Mouse (Mus musculus): Measurements from ENCODE around the gene Irs1. TPM values are rescaled to one million over a fixed set of nuclear protein-coding genes. Genes with fewer than 3 reads are reported as not detected.

Gene Irs1
- total and polyA plus RNA-seq, 3 experiments, result 7.2 to 15.6 (median 9.6) TPM

GRCm38 (mm10) chr1:82289116-82289989 is 1.9 kb downstream of the Irs1 start:
- DNase-seq, result peak; percentile 3

DNA sequence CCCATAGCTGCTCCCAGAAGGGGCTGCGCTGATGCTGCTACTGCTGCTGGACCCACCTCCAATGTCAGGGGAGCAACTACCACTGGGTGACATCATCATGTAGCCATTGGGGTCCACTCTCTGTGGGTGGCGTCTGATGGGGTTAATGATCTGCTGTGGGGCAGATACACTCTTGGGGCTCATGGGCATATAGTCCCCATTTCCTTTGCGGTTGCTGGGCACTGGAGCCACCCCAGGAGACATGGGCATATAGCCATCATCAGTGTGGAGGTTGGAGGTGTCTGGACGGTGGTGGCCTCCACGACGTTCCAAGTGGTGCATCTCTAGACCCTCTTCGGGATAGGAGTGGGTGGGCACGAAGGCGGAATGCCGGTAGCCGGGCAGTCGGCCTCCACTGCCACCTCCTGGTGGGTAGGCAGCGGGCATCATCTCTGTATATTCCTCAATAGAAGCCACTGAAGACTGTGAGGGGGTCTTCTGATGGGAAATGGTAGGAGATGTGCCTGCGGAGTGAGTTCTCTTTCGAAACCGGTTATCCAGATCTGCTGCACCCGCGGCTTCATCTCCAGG is 2.7 kb downstream of the Irs1 start:
- DNase-seq, result peak; percentile 13

GRCm38 (mm10) chr1:82287776-82288325 is 3.4 kb downstream of the Irs1 start:
- DNase-seq, result peak; percentile 15

- peak; percentile 35 for DNase-seq
These were observed 4.0 kb downstream of the Irs1 start for GRCm38 (mm10) chr1:82287052-82287775.

GRCm38 (mm10) chr1:82286190-82287051 is 4.8 kb downstream of the Irs1 start:
- DNase-seq, result peak; percentile 41

- DNase-seq, result peak; percentile 19
These were observed 5.6 kb downstream of the Irs1 start for GRCm38 (mm10) chr1:82285461-82286189.

- DNase-seq, result peak; percentile 37
These were observed 6.8 kb downstream of the Irs1 start for GRCm38 (mm10) chr1:82284403-82284802.

- DNase-seq, result peak; percentile 64
These were observed 7.3 kb downstream of the Irs1 start for GRCm38 (mm10) chr1:82283901-82284301.

GRCm38 (mm10) chr1:82282992-82283611 is 8.1 kb downstream of the Irs1 start:
- peak; percentile 95 for DNase-seq

DNA sequence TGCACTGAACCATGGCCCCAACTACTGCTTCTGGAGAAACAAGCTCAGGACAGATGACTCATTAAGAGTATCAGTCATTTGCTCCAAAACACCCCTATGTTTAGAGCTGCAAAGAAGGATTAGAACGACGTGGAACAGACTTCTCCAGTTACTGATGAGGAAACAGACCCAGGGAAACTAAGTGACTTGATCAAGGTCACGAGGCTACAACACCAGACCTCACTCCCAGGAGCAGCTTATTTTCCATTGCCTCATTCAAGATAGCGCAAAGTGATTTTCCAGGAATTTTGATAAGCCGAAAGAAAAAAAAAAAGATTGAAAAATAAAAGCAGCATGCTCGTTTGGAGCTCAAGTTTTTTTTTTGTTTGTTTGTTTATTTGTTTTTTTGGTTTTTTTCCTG is 9.4 kb downstream of the Irs1 start:
- DNase-seq, result no peak

- no peak for DNase-seq
These were observed 11.4 kb downstream of the Irs1 start for GRCm38 (mm10) chr1:82279768-82280167.

GRCm38 (mm10) chr1:82274361-82274760 is 16.9 kb downstream of the Irs1 start:
- DNase-seq, result no peak

GRCm38 (mm10) chr1:82273529-82273928 is 17.7 kb downstream of the Irs1 start:
- peak; percentile 10 for DNase-seq

DNA sequence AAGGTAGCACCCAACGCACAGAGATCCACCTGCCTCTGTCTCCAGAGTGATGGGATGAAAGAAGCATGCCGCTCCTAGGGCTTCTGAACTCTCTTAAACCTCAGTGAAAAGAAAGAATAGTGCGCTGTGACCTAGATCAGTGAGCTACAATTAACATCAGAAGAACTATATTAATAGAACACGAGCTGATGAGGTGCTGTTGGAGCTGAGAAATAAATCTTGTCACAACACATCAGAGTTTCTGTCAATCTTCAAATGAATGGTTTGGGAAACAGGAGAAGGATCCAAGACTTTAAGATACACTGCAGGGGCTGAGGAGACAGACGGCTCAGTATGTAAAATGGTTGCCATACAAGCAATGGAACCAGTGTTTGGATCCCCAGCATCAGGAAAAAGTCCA is 19.0 kb downstream of the Irs1 start:
- no peak for DNase-seq

GRCm38 (mm10) chr1:82267547-82267946 is 23.7 kb downstream of the Irs1 start:
- no peak for DNase-seq

DNA sequence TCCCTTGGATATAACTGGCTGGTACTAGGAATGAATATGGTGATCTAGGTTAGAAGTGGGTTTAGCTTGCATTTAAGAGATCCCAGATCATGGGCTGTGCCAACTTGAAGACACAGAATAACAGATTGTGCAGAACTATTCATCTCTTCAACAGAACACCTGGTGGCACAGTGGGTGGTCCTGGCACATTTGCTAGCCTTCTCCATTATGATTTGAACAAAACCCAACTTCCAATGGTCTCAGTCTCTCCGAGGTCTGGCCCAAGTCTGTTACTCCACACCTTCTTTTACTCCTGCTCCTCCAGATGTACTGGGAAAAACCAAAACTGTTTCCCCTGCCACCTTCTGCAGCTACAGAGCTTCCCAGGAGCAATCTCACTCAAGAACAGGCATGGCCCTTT is 28.9 kb downstream of the Irs1 start:
- DNase-seq, result no peak

DNA sequence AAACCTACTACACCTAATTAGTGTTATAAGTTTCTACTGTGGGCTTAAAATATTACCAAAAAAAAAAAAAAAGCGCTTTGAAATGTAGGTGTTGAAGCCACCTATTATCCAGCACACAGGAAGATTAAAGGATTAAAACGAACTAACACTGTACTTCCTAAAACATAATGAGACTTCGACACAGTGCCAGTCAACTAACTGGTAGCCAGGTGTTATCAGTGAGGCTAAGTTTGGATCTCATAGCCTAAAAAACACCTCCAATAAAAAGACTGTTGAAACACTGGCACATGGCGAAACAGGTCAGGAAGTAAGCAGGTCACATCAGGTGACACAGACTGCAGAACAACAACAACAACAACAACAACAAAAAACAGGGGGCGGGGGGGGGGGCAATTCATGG is 29.6 kb downstream of the Irs1 start:
- DNase-seq, result no peak

GRCm38 (mm10) chr1:82261053-82261618 is 30.1 kb downstream of the Irs1 start:
- no peak for DNase-seq

DNA sequence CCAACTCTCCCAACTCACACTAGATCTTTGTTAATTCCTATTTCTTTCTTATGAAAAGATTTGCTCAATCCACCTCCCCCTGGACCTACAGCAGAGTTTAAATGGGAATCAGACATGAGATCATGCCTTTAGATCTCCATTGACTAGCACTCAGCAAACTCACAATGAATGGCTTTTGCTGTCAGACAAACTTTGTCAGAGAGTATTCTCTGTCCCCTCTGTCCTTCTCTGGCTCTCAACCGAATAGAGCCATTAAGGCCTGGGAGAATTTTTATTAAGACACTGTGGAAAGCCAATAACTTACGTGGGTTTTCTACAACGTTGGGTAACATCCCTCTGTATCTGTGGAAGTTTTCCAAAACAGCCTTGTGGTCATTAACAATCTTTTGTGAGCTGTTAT is 31.2 kb downstream of the Irs1 start:
- DNase-seq, result no peak

DNA sequence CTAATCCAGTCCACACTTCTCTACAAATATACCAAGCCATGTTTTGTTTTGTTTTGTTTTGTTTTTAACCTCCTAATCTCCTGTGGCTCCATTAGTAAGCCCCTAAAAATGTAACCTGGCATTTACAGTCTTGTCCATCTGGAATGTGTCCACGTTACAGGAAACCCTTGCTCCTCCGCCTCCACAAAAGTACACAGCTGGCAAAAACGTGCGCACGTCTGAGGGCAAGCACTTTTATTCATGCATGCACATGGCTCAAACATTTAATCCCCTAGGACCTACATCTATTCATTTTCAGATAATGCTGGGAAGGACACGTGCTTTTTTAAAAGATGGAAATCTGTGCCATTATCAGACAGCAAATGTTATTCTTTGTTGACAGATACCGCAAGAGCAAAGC is 32.9 kb downstream of the Irs1 start:
- DNase-seq, result no peak

Data from adrenal gland, adult 2 months (tissue).